Mouse (Mus musculus) cerebellum, postnatal 25 days (tissue): ENCODE results near the gene Peli3.
A peak's percentile ranks its signal among the peaks of the same experiment; 100 is the strongest.

Experiments used
- DNase-seq, 2 experiments: peaks; one replicate each; pipeline ENCODE4 v3.0.0; 2021; ENCODE audit warnings: mixed read lengths in 2 of 2

The Peli3 gene

GRCm38 (mm10) chr19:4909376-4909775 lies 33.6 kb downstream of the Peli3 start:
- no peak for DNase-seq

DNA sequence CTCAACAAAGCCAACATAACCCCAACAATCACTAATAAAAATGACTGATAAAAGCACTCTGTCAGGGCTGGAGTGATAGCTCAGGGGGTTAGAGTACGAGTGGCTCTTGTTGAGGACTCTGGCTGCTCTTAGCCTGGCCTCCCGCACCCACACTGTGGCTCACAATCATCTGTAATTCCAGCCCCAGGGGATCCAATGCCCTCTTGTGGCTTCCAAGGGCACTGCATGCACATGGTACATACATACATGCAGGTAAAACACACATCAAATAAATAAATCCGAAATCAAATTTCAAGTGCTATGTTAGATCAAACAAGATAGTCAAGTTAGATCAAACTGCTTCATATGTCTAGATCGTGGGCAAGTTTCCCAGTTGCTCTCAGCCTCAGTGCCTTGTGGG lies 34.8 kb downstream of the Peli3 start:
- DNase-seq: peak in 1 of 2 experiments; percentile 47

DNA sequence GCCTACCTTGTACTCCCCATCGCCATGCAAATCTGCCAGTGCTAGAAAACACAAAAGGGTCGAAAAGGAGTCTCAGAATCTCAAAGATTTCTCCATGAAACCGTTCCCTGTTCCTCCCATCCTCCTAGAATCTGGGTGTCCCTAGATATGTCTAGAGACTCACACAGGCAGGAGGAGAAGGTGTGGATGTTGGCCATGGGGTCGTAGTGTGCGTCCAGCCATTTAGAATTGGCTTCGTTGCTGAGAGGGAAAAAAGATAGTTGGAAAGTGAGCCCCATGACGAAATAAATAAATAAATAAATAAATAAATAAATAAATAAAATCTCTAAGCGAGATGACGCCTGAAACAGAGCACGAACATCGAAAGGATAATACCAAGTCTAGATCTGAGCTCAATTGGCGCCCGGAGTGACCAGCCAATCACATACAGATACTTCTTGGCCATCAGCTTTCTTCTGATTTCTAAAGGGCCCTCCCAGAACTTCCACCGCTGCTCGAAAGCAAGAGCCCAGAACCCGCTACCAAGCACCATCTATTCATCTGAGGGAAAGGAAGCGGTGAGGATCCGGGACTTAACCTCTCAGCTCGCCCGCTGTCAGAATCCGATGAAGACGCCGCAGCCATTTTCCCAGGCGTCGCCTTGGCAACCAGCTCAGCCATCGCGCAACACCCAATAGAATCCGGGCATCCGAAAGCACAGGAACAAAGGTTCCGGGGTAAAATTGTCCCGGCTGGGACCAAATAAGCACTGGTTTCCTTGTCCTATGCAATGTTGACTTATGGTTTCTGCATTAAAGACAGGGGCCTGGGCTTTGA lies 36.7 kb downstream of the Peli3 start, which contains the start of gene Bbs1:
Bbs1 (minus strand) TSS at position 650 of the 816 bp plus-strand sequence.
- DNase-seq: peak; percentile 86 to 87

GRCm38 (mm10) chr19:4899888-4900287 lies 43.0 kb downstream of the Peli3 start:
- DNase-seq: no peak

DNA sequence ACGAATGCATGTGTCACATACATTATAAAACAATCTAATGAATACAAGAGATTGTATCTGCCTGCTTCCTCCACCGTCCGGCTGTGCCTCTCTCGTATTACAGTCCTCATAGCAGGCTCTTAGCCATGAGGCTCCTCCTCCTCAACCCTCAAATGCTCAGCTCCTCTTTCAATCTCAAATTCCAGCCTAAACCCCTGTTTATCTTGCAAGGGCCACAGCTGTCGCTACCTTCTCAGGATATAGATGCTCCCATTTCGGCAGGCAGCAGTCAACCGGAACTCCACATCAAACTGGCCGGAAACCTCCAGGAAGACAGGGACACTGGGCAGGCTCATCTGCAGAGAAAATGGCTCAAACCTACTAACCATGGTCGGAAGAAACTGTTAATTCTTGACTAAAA lies 44.0 kb downstream of the Peli3 start:
- no peak for DNase-seq

GRCm38 (mm10) chr19:4896780-4897520 lies 46.0 kb downstream of the Peli3 start:
- DNase-seq: no peak

DNA sequence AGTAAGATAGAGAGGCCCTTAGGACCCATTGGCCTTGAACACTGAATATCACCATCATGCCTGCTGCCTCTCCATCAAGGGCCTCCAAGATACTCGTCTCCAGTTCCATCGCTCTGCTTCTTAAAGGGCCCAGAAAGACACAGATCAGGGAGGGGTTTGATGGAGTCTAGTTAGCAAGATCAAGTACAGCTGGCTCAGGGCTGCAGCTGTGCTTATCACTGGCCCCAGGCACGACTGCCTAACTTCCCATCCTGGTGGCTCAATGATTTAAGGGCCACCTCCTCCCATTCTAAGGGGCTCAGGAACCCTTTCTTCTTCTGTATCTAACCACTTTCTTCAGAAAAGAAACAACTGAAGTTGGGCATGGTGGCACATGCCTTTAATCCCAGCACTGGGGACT lies 51.1 kb downstream of the Peli3 start:
- no peak for DNase-seq

- no peak for DNase-seq
Measured at GRCm38 (mm10) chr19:4889791-4890190, 53.1 kb downstream of the Peli3 start.

DNA sequence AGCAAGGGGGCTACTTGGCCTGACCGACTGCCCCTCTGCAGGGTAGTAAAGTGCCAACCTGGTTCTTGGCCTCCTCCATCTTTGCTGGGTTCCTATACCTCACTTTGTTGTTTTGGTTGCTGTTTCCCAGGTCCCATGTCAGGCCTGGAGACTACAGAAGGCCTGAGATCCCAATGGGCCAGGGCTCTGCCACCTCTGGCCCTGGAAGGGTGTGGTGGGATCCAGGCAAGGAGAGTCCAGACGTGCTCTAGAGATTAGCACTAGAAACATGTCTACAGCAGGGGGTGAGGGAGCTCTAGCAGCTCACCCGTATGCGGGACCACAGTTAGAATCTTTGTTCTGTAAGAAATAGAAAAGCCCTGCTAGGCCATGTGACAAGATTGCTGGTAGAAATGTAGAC lies 59.0 kb downstream of the Peli3 start:
- DNase-seq: no peak
